Mouse (Mus musculus) hindbrain, postnatal 0 days (tissue): ENCODE measurements around the gene Faf1. TPM values are rescaled to one million over a fixed set of nuclear protein-coding genes. Genes with fewer than 3 reads are reported as not detected.
A peak's percentile ranks its signal among the peaks of the same experiment; 100 is the strongest.

Source experiments
- ATAC-seq: fragments of 200-750 bp; cut with Nextera tagmentation; 2 replicates; pipeline ENCODE4 v1.8.0; 2017; ENCODE audit warnings: mild to moderate bottlenecking, moderate TSS enrichment, moderate library complexity
- DNase-seq: peaks from one replicate; pipeline ENCODE4 v3.0.0-alpha.2; 2015; ENCODE audit warnings: low spot score
- H3K27ac ChIP-seq: fragments of 300-500 bp; sonication (generic); 2 replicates; pipeline ENCODE4 v1.5.1; 2014; ENCODE audit warnings: mild to moderate bottlenecking
- H3K27me3 ChIP-seq: fragments of 300-500 bp; sonication (generic); 2 replicates; pipeline ENCODE4 v1.6.1; 2014; ENCODE audit warnings: low read length, mixed read lengths; ENCODE audit not compliant: insufficient read depth
- H3K36me3 ChIP-seq: fragments of 300-500 bp; sonication (generic); 2 replicates; pipeline ENCODE4 v1.6.1; 2014; ENCODE audit warnings: low read length, mixed read lengths; ENCODE audit not compliant: insufficient read depth
- H3K4me1 ChIP-seq: fragments of 300-500 bp; sonication (generic); 2 replicates; pipeline ENCODE4 v1.6.1; 2014; ENCODE audit warnings: antibody characterized with exemption, low read length, mixed read lengths; ENCODE audit not compliant: insufficient read depth
- H3K4me2 ChIP-seq: fragments of 300-500 bp; sonication (generic); 2 replicates; pipeline ENCODE4 v1.6.1; 2014; ENCODE audit warnings: low read depth, mild to moderate bottlenecking, low read length, moderate library complexity, mixed read lengths
- H3K4me3 ChIP-seq: fragments of 300-500 bp; sonication (generic); 2 replicates; pipeline ENCODE4 v1.5.1; 2014; ENCODE audit warnings: low read length
- H3K9ac ChIP-seq: fragments of 300-500 bp; sonication (generic); replicated peaks from 2 replicates; pipeline ENCODE4 v1.6.1; 2014; ENCODE audit warnings: mild to moderate bottlenecking, low read length, moderate library complexity, mixed read lengths
- H3K9me3 ChIP-seq: fragments of 300-500 bp; sonication (generic); 2 replicates; pipeline ENCODE4 v1.6.1; 2016; ENCODE audit warnings: low read length, mixed read lengths
- CTCF ChIP-seq: IDR thresholded peaks from 2 replicates; pipeline ENCODE4 v1.5.1; 2016; ENCODE audit warnings: antibody characterized with exemption, control low read depth, low read depth
- WGBS: fragments of 180-500 bp; shearing (Covaris S2); extraction: QIAGEN DNeasy Blood & Tissue Kit; methylation state at CpG from one replicate; pipeline ENCODE4 v1.1.7; 2014; 5-methylcytosine and 5-hydroxymethylcytosine counted together
- polyA plus RNA-seq: library from polyadenylated mRNA; unstranded; fragments of >200 nt; fragmentation: Nextera tagmentation; extraction: Ambion mirVana; gene quantifications from 2 replicates; pipeline ENCODE4 v1.2.1, GENCODE M21; 2015
- total RNA-seq: library from RNA; depleted of rRNA; stranded (reverse); fragments of >200 nt; gene quantifications from 2 replicates; pipeline ENCODE4 v1.2.3, GENCODE M21; 2014

Gene Faf1
- total and polyA plus RNA-seq, 2 experiments from 2014 or later = 29.6 to 40.5 TPM

- ATAC-seq (no peak), DNase-seq (no peak)
- Histone ChIP-seq H3K27me3 (no peaks in the 10 kb centered on the region), H3K4me2 (no peak overlapping the region), H3K27ac (no peak overlapping the region), H3K9ac (no peak overlapping the region), H3K4me1 (no peaks in the 10 kb centered on the region), H3K36me3 (no peaks in the 10 kb centered on the region), H3K4me3 (no peak overlapping the region), H3K9me3 (no peaks in the 10 kb centered on the region)
- 74% methylated on average over 10 of the region's 10 CpGs for WGBS
- TF ChIP-seq CTCF = no peak
Observed at GRCm38 (mm10) chr4:109797511-109798182, 121.3 kb downstream of the Faf1 start.

GRCm38 (mm10) chr4:109806408-109806807, 130.0 kb downstream of the Faf1 start:
- ATAC-seq (0 out of 2 replicates have a peak, but pooled peaks have one; percentile 12), DNase-seq (no peak)
- Histone ChIP-seq H3K4me1 (no peaks in the 10 kb centered on the region), H3K9me3 (no peaks in the 10 kb centered on the region), H3K9ac (no peak overlapping the region), H3K4me2 (no peak overlapping the region), H3K36me3 (no peaks in the 10 kb centered on the region), H3K27ac (no peak overlapping the region), H3K27me3 (no peaks in the 10 kb centered on the region), H3K4me3 (no peak overlapping the region)
- WGBS = 56% methylated on average over 5 of the region's 5 CpGs
- no peak for TF ChIP-seq CTCF

- Histone ChIP-seq H3K4me3 (no peak overlapping the region), H3K27ac (no peak overlapping the region), H3K36me3 (no peaks in the 10 kb centered on the region), H3K27me3 (no peaks in the 10 kb centered on the region), H3K4me1 (no peaks in the 10 kb centered on the region), H3K4me2 (no peak overlapping the region), H3K9ac (no peak overlapping the region), H3K9me3 (no peaks in the 10 kb centered on the region)
- DNase-seq (no peak), ATAC-seq (no peak)
- TF ChIP-seq CTCF = no peak
- 90% methylated on average over 1 of the region's 1 CpGs for WGBS
Observed at GRCm38 (mm10) chr4:109815161-109815560, 138.8 kb downstream of the Faf1 start.

- peak; percentile 18 for DNase-seq
- H3K4me2 ChIP-seq = no peak overlapping the region
- H3K27ac ChIP-seq = no peak overlapping the region
- TF ChIP-seq CTCF = no peak
- H3K9ac ChIP-seq = no peak overlapping the region
- H3K9me3 ChIP-seq = no peaks in the 10 kb centered on the region
- H3K4me1 ChIP-seq = no peaks in the 10 kb centered on the region
- no peak overlapping the region for H3K4me3 ChIP-seq
- no peaks in the 10 kb centered on the region for H3K27me3 ChIP-seq
- WGBS = 76% methylated on average over 1 of the region's 1 CpGs
- H3K36me3 ChIP-seq = no peaks in the 10 kb centered on the region
- ATAC-seq = no peak
Observed at GRCm38 (mm10) chr4:109815592-109815991, 139.2 kb downstream of the Faf1 start.

GRCm38 (mm10) chr4:109819455-109819854, 143.1 kb downstream of the Faf1 start:
- no peak for DNase-seq
- H3K27me3 ChIP-seq = no peaks in the 10 kb centered on the region
- no peak overlapping the region for H3K9ac ChIP-seq
- TF ChIP-seq CTCF = 0 out of 2 replicates have a peak, but pooled peaks have one; percentile 7
- no peaks in the 10 kb centered on the region for H3K9me3 ChIP-seq
- H3K4me1 ChIP-seq = no peaks in the 10 kb centered on the region
- no peak overlapping the region for H3K27ac ChIP-seq
- H3K36me3 ChIP-seq = no peaks in the 10 kb centered on the region
- no peak overlapping the region for H3K4me3 ChIP-seq
- no peak for ATAC-seq
- no peak overlapping the region for H3K4me2 ChIP-seq

- ATAC-seq (no peak), DNase-seq (no peak)
- Histone ChIP-seq H3K4me1 (no peaks in the 10 kb centered on the region), H3K9ac (no peak overlapping the region), H3K27ac (no peak overlapping the region), H3K36me3 (no peaks in the 10 kb centered on the region), H3K4me2 (no peak overlapping the region), H3K4me3 (no peak overlapping the region), H3K27me3 (no peaks in the 10 kb centered on the region), H3K9me3 (no peaks in the 10 kb centered on the region)
- TF ChIP-seq CTCF = no peak
- 93% methylated on average over 3 of the region's 3 CpGs for WGBS
Observed at GRCm38 (mm10) chr4:109829800-109830199, 153.4 kb downstream of the Faf1 start.

GRCm38 (mm10) chr4:109857851-109858250, 181.5 kb downstream of the Faf1 start:
- ATAC-seq = no peak
- Histone ChIP-seq H3K4me2 (no peak overlapping the region), H3K4me1 (no peaks in the 10 kb centered on the region), H3K4me3 (no peak overlapping the region), H3K36me3 (no peaks in the 10 kb centered on the region), H3K27ac (no peak overlapping the region), H3K27me3 (no peaks in the 10 kb centered on the region), H3K9ac (no peak overlapping the region), H3K9me3 (no peaks in the 10 kb centered on the region)
- 89% methylated on average over 3 of the region's 3 CpGs for WGBS
- TF ChIP-seq CTCF = no peak
- DNase-seq = no peak
